Mouse (Mus musculus): ENCODE data around the gene Alkbh8.
A peak's percentile ranks its signal among the peaks of the same experiment; 100 is the strongest.
"Not testable (repeated sequence)": the region's sequence is repeated elsewhere in the genome, so short reads cannot be mapped to it uniquely, and the experiment has no call there.

Gene Alkbh8

DNA sequence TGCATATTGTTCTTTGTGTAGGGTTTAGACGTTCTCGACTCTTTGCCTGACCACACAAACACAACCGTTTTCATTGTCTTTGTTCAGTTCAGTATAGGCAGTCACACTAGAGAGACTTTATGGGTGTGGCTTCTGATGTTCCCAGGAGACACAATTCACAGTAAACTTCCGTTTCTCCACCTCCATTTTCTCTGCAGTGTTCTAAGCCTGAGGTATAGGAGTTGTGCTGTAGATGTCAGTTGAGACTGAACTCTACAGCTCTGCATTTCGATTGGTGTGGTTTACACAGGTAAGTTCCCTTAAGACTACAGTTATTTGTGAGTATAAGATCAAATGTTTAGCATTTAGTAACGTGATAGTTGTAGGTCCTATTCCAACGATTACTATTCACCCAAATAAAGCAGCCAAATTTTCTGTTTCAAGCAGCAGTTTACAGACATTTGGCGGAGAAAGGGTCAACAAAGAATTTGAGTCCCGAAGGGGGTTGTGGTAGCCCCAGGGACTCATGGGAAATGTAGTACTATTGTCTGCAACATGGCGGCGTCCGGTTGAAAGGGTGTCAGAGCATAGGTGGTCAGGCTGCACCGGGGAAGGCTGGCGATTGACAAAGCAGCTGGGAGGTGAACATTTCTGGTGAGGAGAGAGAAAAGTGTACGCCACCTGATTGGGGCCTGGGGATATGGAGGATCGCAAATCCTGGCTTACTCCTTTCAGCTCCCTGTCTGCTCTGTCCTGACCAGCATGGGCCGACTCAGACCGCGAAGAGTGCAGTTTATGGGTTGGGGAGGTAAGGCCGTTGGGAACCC, at the start of gene Alkbh8:
TSS of gene Alkbh8 (plus strand) at position 179 of the 806 bp plus-strand sequence.
- peak; percentile 51 to 81 for DNase-seq (ENCODE audit: low spot score in 2 of 2)

- no peak for DNase-seq (ENCODE audit: low spot score in 2 of 2)
Observed at GRCm38 (mm10) chr9:3309292-3309836, 25.6 kb upstream of the Alkbh8 start.

DNA sequence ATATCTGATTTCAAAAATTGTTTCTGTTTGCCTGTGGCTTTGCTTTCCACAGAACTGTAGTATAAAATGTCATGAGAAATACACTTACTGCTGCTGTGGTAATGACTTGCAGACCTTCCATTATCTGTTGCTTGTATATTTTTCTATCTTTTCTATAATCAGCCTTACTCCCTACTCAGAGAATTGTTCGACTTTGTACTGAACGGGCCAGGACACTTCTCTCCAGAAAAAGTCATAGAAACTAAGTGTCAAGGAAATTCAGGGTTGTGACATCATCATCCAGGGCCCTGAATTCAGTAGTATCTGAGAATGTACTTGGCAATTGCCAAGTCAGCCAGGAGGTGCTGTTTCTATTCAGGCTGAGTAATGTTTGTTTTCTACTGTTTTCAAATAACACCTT, 24.9 kb upstream of the Alkbh8 start:
- DNase-seq (ENCODE audit: low spot score in 2 of 2): no peak

DNA sequence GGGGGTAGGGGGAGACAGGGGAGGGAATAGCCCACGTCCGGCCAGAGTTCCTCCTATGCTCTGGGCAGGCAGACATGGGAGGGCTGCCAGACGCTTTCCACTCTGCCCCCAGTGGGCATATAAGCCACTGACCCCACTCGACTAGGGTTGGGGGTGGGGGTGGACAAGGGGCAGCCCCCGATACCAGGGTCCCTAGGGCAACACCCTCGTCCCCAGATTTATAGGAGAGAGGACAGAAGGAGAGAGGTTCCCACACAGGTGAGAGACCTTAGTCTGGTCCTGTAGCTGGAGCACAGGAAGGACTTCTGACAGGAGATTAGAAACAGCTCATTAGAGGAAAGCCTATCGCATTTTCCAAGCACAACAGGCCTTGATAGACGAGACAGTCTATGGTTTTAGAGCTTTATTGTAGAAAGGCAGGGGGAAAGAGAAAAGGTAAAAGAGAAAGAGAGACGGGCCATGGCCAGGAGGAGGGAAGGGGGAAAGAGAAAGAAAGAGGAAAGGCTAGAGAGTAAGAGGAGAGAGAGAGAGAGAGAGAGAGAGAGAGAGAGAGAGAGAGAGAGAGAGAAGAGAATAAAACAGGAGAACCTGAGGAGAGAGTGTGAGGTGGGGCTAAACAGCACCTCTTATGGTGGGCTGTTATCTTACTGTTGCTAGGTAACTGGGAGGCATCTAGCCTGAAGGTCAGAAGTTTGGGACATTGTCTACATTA, 7.4 kb upstream of the Alkbh8 start:
- DNase-seq (ENCODE audit: low spot score in 2 of 2): not testable (repeated sequence)

DNA sequence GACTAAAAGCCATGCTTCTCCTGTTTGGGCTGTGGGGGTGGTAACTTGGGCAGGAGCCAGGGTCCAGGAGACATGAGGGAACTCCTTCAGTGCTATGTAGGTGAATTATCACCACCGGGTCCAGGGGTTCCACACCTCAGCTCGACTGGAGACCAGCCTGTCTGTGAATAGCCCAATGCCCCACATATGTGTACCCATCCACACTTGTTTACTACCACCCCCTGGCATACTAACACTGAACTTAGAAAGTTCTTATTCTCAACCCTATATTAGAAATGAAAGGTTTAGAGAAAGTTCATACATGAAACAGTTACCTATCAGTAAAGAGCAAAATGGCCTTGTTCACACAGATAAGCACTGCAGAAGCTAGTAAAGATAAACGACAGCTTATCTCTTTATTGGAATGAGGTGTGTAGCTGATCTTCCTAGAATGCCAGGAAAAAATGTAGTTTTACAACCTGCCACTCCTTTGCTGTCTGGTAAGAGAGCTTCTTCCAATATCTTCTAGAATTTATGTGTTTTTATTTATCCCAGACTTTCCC, 6.8 kb upstream of the Alkbh8 start:
- no peak for DNase-seq (ENCODE audit: low spot score in 2 of 2)

DNA sequence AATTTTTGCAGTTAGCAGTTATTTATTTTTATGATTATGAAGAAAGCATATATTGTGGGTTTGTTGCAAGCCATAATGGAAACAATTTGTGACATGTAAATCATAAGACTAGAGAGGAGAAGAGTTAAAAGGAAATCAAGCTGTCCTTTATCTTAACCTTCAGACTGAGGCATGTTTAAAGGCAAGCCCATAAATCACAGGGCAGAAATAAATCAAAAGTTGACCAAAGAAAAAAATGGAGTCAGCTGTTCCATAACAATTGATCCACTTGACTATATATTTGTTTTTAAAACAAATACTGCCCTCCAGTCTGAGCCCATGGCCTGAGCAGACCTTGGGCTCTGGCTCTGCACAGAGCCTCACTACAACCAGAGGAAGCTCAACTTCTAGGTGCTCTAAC, 4.6 kb upstream of the Alkbh8 start:
- no peak for DNase-seq (ENCODE audit: low spot score in 2 of 2)

- DNase-seq (ENCODE audit: low spot score in 2 of 2): no peak
Observed at GRCm38 (mm10) chr9:3330737-3331384, 4.1 kb upstream of the Alkbh8 start.

DNA sequence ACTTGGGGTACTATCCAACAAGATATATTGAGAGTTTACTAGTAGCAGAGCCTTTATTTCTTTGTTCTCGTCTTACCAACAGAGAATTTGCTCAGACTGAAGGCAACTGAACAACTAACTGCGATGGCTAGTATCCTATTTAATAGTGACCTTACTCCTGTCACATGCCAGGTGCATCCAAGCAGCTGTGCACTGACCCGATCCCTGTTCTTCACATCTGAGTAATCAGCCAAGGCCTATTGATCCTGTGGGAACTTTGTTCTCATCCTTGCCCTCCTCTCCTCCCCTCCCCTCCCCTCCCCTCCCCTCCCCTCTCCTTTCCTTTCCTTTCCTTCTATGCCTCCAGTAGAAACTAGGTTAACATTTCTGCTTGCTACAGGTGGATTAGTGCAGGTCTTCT, 1.7 kb downstream of the Alkbh8 start:
- no peak for DNase-seq (ENCODE audit: low spot score in 2 of 2)

DNA sequence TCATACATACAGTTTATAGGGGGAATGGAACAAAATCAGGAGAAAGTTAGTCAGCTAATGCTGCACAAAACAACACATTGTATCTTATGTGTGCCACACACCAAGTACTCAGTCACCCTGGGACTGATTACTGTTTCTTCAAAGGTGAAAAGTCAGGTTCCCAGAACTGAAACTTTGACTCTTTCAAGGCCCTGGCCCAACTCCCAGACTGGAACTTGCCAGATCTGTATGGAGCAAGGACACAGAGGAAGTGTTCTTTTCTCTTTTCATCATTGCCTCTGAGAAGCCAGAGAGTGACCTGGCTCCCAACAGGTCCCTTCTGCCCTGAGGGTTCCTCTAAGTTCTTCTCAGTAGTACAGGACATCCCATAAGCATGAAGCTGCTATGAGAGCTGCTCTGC, 10.2 kb downstream of the Alkbh8 start:
- no peak for DNase-seq (ENCODE audit: low spot score in 2 of 2)

GRCm38 (mm10) chr9:3345967-3346366, 11.0 kb downstream of the Alkbh8 start:
- DNase-seq (ENCODE audit: low spot score in 2 of 2): no peak

DNA sequence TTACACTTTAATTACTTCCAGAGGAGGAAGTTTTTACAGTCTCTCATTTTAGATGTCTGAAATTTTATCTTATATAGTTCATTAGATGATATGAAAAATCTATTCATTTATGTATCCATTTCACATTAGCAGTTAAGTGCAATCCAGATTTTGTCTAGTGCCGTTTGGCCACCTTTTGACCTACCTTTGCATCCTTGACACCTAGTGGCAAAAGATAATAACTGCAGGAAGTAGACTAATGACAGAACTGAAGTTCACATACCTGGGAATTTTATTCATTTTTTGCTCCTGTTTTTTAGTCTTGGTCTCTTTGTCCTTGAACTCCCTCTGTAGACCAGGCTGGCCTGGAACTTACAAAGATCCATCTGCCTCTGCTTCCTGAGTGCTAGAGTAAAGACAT, 15.1 kb downstream of the Alkbh8 start:
- no peak for DNase-seq (ENCODE audit: low spot score in 2 of 2)

- DNase-seq (ENCODE audit: low spot score in 2 of 2): not testable (repeated sequence)
Observed at GRCm38 (mm10) chr9:3376323-3376722, 41.4 kb downstream of the Alkbh8 start.

GRCm38 (mm10) chr9:3403251-3404208, 68.6 kb downstream of the Alkbh8 start, which contains the start of gene Cwf19l2:
Gene Cwf19l2, plus strand, starts transcription at chr9:3403592.
- DNase-seq (ENCODE audit: low spot score in 2 of 2): peak; percentile 78 to 90

GRCm38 (mm10) chr9:3404372-3404771, 69.4 kb downstream of the Alkbh8 start:
- DNase-seq (ENCODE audit: low spot score in 2 of 2): peak in 1 of 2 experiments; percentile 19

DNA sequence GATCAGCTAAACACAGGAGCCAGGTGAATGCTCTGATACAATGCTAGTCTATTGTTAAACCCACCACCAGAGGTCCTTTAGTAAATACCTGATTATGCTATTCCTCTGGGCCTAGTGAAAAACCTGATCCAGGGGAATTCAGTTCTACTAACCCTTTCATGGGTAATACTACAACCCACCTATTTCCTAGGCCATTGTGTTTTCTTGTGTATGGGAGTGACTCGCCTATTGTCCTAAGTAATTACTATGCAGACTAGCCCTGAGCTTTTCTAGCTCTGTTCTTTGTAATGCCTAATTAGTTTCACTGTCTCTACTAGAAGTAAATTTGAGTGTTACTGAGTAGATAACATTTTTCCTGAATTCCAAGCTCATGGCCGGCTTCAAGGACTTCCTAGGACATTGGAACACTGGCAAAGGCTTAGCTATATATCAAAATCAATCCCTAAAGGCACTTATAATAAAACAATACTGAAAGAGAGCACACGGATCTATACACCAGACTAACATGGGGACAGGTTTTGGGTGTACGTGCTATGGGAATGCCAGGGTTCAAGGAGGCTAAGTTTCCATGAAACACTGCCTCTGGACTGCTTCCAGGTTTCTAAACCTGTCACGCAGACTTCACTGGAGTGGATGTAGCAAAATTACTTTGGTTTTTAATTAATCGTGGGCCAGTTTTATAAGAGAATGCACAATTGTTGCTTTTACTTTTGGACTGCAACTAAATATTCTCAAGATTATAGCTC, 104.8 kb downstream of the Alkbh8 start:
- DNase-seq (ENCODE audit: low spot score in 2 of 2): not testable (repeated sequence)

All from left cerebral cortex, adult 9 months (tissue).